ENCODE assay signal across 8 mouse cellular contexts in the genomic region with DNA sequence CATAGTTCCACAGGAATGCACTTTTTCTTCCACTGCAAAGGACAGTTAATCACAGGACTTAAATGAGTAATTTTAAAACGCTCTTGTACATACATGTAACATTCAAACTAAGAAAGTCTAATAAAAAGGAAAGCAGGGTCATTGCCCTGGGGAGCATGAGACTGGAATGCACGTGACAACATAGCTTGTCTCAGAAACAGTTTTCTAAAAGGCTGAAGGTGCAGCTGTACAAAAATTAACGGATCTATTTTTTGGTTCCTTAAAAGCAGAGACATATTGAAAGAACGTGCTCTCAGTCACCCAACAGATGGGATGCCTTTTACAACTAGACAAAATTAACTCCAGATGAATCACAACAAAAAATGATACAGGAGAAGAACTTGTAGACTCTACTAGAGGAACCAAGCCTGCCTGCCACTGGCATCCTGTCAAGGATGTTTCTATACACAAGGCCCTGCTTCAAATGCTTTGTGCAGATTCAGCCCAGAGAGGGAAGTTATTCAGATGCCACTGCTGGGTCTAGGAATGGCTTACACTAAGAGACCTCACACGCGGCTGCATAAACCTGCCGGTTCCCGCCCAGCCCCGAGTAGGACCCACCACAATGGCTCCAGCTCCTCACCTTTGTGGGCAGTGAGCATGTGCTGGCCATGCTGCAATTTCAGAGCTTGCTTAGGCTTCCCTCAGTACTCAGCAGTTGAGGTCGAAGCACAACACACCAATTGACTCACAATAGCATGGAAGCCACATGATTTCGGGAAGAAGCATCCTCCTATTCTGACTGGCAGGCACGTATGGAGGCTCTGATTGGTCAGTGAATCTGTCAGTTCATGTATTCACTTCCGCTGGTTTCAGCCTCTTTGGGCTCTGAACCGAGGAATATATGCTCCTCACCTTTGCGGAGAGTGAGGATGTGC. TPM values are rescaled to one million over a fixed set of nuclear protein-coding genes. Genes with fewer than 3 reads are reported as not detected.
DNase-seq lines count a peak whose midpoint lies in the region; ATAC-seq and TF ChIP-seq lines count a peak whose summit lies in the region.
"Not testable (repeated sequence)": the region's sequence is repeated elsewhere in the genome, so short reads cannot be mapped to it uniquely, and the experiment has no call there.

No protein-coding gene starts in this region.

- H3K27ac ChIP-seq in forebrain, embryonic 12.5 days; heart, embryonic 13.5 days (replicated peaks); limb, embryonic 14.5 days (replicated peaks; ENCODE audit: low read depth, low read length); neural tube, embryonic 13.5 days (replicated peaks): not testable (repeated sequence)
- 0 out of 2 replicates have a peak overlapping the region, but pooled peaks have one; percentile 44 for H3K27ac ChIP-seq in intestine, embryonic 15.5 days
- peak overlapping the region; percentile 48; the same call in 1 of the 2 replicates for H3K27ac ChIP-seq in thymus, adult 2 months (ENCODE audit: control insufficient read depth, insufficient read depth, low read length)

- H3K9ac ChIP-seq in forebrain, embryonic 12.5 days; heart, embryonic 13.5 days; intestine, embryonic 15.5 days; limb, embryonic 14.5 days (ENCODE audit: low read depth, low read length, severe bottlenecking); neural tube, embryonic 13.5 days: not testable (repeated sequence)

- not testable (repeated sequence) for TF ChIP-seq POLR2A in brain, embryonic 14.5 days (IDR thresholded peaks at IDR 0.05; ENCODE audit: borderline replicate concordance, extremely low read depth, insufficient read depth, insufficient read length, poor library complexity, severe bottlenecking); limb, embryonic 14.5 days (IDR thresholded peaks at IDR 0.05; ENCODE audit: borderline replicate concordance, extremely low read depth, insufficient read depth, insufficient read length); thymus, adult 2 months (IDR thresholded peaks at IDR 0.05; ENCODE audit: control insufficient read depth, extremely low read depth, insufficient read depth, low read length, poor library complexity)

- ATAC-seq in forebrain, embryonic 12.5 days (ENCODE audit: low FRiP score): peak; percentile 82
- not testable (repeated sequence) for ATAC-seq in heart, embryonic 13.5 days (ENCODE audit: extremely low read depth, insufficient number of reproducible peaks, low FRiP score, low TSS enrichment)
- peak; percentile 95 for ATAC-seq in intestine, embryonic 15.5 days
- ATAC-seq in limb, embryonic 14.5 days (ENCODE audit: low FRiP score, low read depth): peak; percentile 73
- peak; percentile 76 for ATAC-seq in megakaryocyte, adult 5-6 weeks (ENCODE audit: poor library complexity, severe bottlenecking)
- peak; percentile 91 for ATAC-seq in neural tube, embryonic 13.5 days (ENCODE audit: low read depth)

- TF ChIP-seq CTCF in brain, embryonic 14.5 days (IDR thresholded peaks at IDR 0.05; ENCODE audit: borderline replicate concordance, extremely low read depth, insufficient read depth, insufficient read length); thymus, adult 2 months (IDR thresholded peaks at IDR 0.05; ENCODE audit: borderline replicate concordance, control insufficient read depth, extremely low read depth, insufficient read depth, low read length, poor library complexity): not testable (repeated sequence)

- not testable (repeated sequence) for H3K27me3 ChIP-seq in forebrain, embryonic 12.5 days; heart, embryonic 13.5 days (replicated peaks); intestine, embryonic 15.5 days (replicated peaks); limb, embryonic 14.5 days (ENCODE audit: control insufficient read depth, insufficient read depth, low read length); neural tube, embryonic 13.5 days; thymus, adult 2 months (ENCODE audit: control insufficient read depth, insufficient read depth, low read length)

- peaks cover 15% of the 10 kb centered on the region for H3K9me3 ChIP-seq in forebrain, embryonic 12.5 days
- peaks cover 24% of the 10 kb centered on the region for H3K9me3 ChIP-seq in heart, embryonic 13.5 days
- H3K9me3 ChIP-seq in intestine, embryonic 15.5 days; limb, embryonic 14.5 days (ENCODE audit: control insufficient read depth, low read length): not testable (repeated sequence)
- peaks cover 30% of the 10 kb centered on the region for H3K9me3 ChIP-seq in neural tube, embryonic 13.5 days

- not testable (repeated sequence) for H3K36me3 ChIP-seq in forebrain, embryonic 12.5 days (replicated peaks); heart, embryonic 13.5 days; intestine, embryonic 15.5 days; limb, embryonic 14.5 days (ENCODE audit: control insufficient read depth, insufficient read depth, low read length); neural tube, embryonic 13.5 days; thymus, adult 2 months (ENCODE audit: control insufficient read depth, insufficient read depth, low read length)

- WGBS in forebrain, embryonic 12.5 days: 48% methylated on average over 10 of the region's 15 CpGs
- 38% methylated on average over 10 of the region's 15 CpGs for WGBS in heart, embryonic 13.5 days
- WGBS in intestine, embryonic 15.5 days: 47% methylated on average over 10 of the region's 15 CpGs
- 40% methylated on average over 10 of the region's 15 CpGs for WGBS in limb, embryonic 14.5 days
- 48% methylated on average over 10 of the region's 15 CpGs for WGBS in neural tube, embryonic 13.5 days
- whole genome bisulfite sequencing in thymus, adult 2 months: 65% methylated on average over 10 of the region's 15 CpGs

- not testable (repeated sequence) for H3K4me2 ChIP-seq in forebrain, embryonic 12.5 days; intestine, embryonic 15.5 days (replicated peaks); limb, embryonic 14.5 days (replicated peaks; ENCODE audit: low read depth, low read length, severe bottlenecking)
- peak overlapping the region; percentile 42 for H3K4me2 ChIP-seq in heart, embryonic 13.5 days
- peak overlapping the region; percentile 15 for H3K4me2 ChIP-seq in neural tube, embryonic 13.5 days

- H3K4me1 ChIP-seq in forebrain, embryonic 12.5 days; heart, embryonic 13.5 days; intestine, embryonic 15.5 days (replicated peaks); limb, embryonic 14.5 days (ENCODE audit: control insufficient read depth, insufficient read depth, low read length); neural tube, embryonic 13.5 days (replicated peaks); thymus, adult 2 months (replicated peaks; ENCODE audit: control insufficient read depth, insufficient read depth, low read length): not testable (repeated sequence)

- peak overlapping the region; percentile 23 for H3K4me3 ChIP-seq in forebrain, embryonic 12.5 days (replicated peaks)
- peak overlapping the region; percentile 45 for H3K4me3 ChIP-seq in heart, embryonic 13.5 days
- H3K4me3 ChIP-seq in intestine, embryonic 15.5 days (replicated peaks): peak overlapping the region; percentile 29
- H3K4me3 ChIP-seq in limb, embryonic 14.5 days (replicated peaks; ENCODE audit: low read length): peak overlapping the region; percentile 22
- H3K4me3 ChIP-seq in neural tube, embryonic 13.5 days: peak overlapping the region; percentile 33
- H3K4me3 ChIP-seq in thymus, adult 2 months (ENCODE audit: control insufficient read depth, insufficient read depth, low read length): peak overlapping the region; percentile 50

- peak; percentile 41 for DNase-seq in brain, embryonic 14.5 days (ENCODE audit: low read depth)
- DNase-seq in limb, embryonic 14.5 days (ENCODE audit: low spot score); thymus, adult 2 months: not testable (repeated sequence)

RNA-seq across cellular contexts. Expression of gene Zfp951, which starts 0.6 kb away (rescaled TPM):
- polyA plus RNA-seq in brain, embryonic 14.5 days (2012; rRNA removed): 2.1 and 3.1 TPM in 2 replicates
- 1.9 and 2.7 TPM in 2 replicates for polyA plus RNA-seq in forebrain, embryonic 12.5 days (2016; fragmentation: Nextera tagmentation; extraction: Ambion mirVana)
- 1.9 and 2.1 TPM in 2 replicates for polyA plus RNA-seq in heart, embryonic 13.5 days (2015; fragmentation: Nextera tagmentation; extraction: Ambion mirVana)
- polyA plus RNA-seq in intestine, embryonic 15.5 days (2015; fragmentation: Nextera tagmentation; extraction: Ambion mirVana): 3.4 and 3.6 TPM in 2 replicates
- polyA plus RNA-seq in limb, embryonic 14.5 days (2012; rRNA removed): 2.1 and 2.3 TPM in 2 replicates
- polyA plus RNA-seq in limb, embryonic 14.5 days (2014; fragmentation: Nextera tagmentation; extraction: Ambion mirVana): 2.9 and 3.4 TPM in 2 replicates
- total RNA-seq in megakaryocyte, adult 5-6 weeks (2015): 5.6 and 6.8 TPM in 2 replicates
- total RNA-seq in megakaryocyte, adult 5-6 weeks (2017): 5.4 and 7.4 TPM in 2 replicates
- polyA plus RNA-seq in neural tube, embryonic 13.5 days (2015; fragmentation: Nextera tagmentation; extraction: Ambion mirVana): 3.9 and 4.1 TPM in 2 replicates
- 0.54 and 1.4 TPM in 2 replicates for polyA plus RNA-seq in thymus, adult 2 months (2012; rRNA removed)
